Mouse (Mus musculus) monocyte, adult 5-6 weeks (primary cell): Measurements from ENCODE around the gene Galp. TPM values are rescaled to one million over a fixed set of nuclear protein-coding genes. Genes with fewer than 3 reads are reported as not detected.

Experiments used
- ATAC-seq: fragments of 153-309, 156-312 bp; replicated peaks from 2 replicates; pipeline ENCODE4 v1.8.0; 2017; ENCODE audit warnings: mild to moderate bottlenecking; ENCODE audit not compliant: low TSS enrichment, insufficient number of reproducible peaks, severe bottlenecking, poor library complexity, low FRiP score
- total RNA-seq: library from RNA; stranded (forward); fragments of 200-1000, 200-491, 200-594 nt; gene quantifications from 3 replicates; pipeline ENCODE4 v1.2.3, GENCODE M21; 2017

Gene Galp
- total RNA-seq = not detected in 3 replicates

DNA sequence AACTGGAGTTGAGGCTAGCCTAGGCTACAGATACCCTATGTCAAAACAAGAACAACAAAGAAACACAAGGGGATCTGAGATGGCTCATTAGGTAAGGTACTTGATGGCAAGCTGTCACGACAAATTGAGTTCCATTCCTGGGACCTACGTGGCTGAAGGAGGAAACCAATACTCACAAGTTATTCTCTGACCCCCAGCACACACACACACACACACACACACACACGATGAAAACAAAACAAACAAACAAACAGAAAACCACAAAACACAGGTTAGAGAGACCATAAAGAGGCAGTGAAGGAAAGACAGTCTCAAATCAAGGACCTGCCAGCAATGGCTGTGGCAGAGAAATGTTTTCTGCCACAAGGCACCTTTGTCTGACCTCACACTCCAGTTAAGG lies at the start of gene Galp:
TSS of gene Galp (plus strand) at position 301 of the 400 bp plus-strand sequence.
- ATAC-seq = no peak

DNA sequence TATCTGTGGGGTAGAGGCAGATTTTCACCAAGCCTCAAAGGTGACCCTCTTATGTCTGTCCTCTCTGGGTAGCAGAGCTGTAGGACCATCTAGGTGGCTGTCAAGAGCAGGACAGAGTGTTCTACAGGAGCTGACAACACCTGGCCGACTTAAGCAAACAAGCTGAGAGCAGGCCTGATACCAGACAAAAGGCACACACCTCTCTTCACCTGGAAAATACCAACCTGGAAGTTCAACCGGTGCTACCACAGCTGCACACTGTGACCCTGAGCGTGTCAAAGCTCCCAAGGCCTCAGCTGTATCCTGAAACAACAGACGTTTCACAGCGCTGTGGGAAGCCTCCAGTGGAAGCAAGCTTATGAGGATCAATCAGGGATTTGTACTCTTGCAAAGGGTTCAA lies 49.2 kb upstream of the Galp start:
- ATAC-seq = no peak

DNA sequence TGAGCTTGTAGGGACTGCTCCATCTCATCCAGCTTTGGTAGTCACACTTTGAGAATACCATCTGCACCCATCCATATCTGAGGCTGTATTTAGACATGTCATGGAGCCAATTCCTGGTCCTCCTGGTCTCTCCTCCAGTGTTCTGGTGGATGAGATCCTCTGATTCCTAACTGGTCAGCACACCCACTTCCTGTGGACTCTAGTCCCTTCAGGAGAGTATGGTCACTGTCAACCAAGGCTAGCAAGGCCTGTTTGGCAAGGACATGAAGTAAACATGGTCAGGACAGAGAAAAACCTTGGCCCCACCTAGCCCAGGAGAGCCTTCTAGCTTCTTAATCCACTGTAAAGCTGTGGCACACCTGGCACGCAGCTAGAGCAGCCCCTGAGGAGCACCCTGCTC lies 45.6 kb upstream of the Galp start:
- ATAC-seq = no peak

DNA sequence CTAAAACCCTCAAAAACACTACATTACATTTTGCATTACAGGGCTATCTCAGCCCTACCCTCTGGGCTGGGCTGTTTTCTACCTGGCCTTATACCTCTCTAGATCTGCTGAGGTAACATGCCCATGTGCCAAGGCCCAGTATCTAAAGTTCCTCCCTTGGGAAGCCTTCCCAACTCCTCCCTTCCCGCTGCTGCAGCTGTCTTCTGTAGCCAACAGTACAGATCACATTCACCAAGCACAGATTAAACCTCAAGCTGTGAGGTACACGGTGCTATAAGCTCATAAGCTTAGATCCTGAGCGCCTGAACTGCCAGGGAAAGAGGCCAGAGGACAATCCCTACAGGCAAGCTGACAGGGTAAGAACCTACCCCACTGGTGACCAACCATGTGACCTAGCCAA lies 44.9 kb upstream of the Galp start:
- no peak for ATAC-seq

DNA sequence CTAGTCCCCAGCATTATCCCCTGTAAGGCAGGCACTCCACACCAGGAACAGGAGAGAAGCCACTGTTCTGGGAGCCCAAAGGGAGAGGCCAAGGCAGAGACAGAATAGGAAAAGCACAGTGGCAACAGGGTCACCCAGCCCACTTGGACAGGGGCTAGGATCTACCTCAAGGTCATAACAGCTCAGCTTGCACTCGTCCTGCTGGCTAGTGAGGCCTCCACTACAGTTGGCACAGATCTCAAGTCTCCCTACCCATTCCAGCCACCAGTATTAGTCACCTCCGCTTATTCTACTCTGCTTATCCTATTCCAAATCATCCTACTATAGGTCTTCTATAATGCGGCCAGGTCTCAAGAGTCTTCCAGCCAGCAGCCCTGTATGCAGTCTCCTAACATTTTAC lies 43.8 kb upstream of the Galp start:
- ATAC-seq = no peak

DNA sequence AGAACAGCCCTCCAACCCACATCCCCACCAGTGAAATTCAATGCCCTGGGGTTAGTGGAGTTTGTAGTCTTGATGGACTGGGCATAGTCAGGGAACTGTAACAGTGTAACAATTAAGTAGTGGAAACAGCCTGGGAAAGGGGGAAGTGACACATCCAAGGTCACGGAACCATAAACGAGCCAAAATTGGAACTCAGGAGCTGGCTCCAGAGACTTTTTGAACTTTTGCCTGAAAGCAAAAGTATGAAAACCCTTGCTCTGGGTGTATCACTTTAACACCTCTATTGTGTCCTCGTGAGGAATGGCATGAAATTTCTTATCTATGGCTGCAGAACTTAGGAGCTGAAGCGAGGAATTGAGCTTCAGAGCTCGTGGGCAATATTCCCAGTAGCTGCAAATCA lies 42.7 kb upstream of the Galp start:
- ATAC-seq = no peak

DNA sequence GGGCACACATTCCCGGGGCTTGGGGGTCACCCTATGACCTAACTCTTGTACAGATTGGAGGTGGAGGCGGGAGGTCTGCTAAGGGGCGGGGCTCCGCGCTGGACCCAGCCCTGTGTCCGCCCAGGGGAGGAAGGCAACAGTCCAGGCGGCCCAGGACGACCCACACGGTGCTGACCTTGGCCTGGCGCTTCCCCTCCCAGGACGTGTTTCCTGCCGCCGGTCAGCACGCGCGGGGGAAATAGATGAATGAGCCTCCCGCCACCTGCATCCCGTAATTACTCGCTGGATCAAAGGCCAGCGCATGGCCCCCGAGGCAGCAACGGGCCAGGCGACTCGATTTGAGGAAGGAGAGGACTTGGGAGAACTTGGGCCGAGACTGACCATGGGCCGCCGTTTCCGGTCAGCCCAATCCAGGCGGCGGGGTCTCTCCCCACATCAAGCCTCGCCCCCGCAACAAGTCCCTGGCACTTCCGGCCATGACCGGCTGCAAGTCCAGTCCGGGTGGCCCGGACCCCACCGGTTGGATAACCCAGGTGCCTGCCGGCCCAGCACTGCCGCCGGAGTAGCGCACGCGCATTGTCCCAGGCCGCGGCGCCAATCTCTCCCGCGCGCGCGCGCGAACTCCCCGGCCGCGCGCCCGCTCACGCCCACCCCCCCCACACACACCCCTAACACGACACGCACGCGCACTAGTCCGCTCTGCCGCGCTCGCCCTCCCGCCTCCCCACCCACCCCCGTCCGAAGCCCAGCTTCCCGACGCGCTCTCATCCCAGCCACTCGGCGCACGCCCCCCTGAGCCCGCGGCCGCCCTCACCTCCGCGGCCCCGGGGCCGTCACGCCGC lies 41.6 kb upstream of the Galp start:
- ATAC-seq = peak; percentile 14; the same call in 1 of the 2 replicates

DNA sequence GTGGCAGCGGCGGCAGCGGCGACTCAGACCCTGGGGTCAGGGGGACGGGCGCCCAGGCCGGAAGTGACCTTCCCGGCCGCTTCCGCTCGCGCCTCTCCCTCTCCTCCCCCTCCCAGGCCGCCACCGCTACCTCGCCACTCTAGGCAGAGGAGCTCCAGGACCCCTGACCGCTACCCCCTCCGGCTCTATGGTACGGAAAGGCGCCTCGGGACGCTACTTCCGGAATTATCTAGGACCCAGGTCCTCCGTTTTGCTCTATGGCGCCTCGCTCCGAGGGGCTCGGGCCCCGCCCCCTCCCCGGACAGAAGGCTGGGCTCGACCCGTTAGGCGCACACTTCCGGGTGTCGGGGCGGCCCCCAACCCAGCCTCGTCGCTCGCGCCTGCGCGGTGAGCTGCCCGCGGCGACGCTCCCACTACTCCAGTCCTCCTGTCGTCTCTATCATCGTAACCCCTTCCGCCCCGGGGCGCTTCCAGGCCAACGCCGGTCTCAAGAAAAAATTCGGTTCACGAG lies 40.9 kb upstream of the Galp start, which contains the start of gene Zfp787:
TSS of gene Zfp787 (minus strand) at position 97 of the 511 bp plus-strand sequence.
- peak; percentile 72 for ATAC-seq

DNA sequence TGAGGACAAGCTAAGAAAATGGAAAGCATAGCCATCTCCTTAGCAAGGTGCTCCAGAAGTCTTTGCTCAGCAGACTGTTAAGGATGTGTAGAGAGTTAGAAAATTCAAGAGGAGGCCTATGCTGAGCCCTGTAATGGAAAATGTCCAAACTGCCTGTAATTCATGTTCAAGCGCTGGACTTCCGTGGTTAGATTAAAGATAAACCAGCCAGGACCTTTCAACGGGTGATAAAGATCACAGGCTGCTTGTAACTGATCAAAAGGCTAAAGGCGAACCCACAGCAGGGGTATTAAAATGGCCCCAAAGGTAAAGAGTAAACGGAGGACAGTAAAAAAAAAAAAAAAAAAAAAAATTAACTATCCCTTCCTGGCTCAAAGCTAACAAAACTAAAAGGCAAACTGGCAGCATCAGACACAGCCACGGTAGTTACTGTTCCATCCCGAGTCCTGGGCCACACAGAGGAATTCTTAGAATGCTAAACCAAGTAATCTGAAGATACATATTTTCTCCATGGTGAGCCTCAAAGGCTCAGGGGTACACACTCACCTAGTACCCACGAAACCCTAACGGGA lies 39.9 kb upstream of the Galp start:
- no peak for ATAC-seq

DNA sequence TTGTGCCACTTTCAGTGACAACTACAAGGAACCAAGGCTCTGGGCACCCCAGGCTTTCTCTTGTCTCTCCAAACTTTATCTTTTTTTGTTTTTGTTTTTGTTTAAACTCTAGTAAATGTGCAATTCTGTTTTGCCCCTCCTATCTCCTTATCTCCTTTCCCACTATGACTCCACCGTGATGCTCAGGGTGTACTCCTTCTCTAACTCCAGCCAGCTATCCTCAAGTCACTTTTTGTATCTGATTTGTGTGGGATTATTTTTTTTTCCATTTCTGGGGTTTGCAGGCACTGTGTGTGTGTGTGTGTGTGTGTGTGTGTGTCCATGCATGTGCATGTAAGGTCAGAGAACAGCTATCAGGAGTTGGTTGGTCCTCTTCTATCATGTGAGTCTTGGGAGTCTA lies 39.4 kb upstream of the Galp start:
- ATAC-seq = no peak

DNA sequence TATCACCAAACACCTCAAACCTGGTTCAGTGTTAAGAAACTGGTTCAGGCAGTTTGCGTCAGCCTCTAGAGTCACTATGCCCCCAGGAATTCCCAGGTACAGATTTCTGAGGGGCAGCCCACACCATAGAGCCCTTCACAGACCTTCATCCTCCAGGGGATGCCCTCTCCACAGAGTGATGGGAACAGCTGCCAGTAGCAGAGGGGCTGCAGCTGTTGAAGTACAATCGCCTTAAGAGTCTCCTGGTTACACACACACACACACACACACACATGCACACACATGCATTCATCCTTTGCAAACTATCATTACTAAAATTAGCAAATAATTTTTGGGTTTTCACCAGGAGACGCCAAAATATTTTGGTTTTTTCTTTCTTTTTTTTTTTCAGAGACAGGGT lies 37.3 kb upstream of the Galp start:
- ATAC-seq = no peak

DNA sequence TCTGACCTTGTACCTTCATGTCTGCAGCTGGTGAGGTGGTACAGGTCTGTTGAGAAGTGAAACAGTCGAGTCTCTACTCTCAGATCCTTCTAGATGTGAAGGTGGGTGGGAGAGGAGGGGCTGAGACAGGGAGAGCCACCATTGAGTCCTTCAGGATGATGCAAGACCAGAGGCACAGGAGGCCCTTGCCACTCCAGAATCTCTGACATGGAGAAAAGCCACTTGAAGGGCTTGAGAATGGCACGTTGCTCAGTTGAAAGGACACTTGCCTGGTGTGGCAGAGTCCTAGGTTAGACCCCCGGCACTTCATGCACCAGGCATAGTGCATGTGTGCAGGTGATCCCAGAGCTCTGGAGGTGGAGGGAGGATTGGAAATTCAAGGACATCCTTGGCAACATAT lies 35.3 kb upstream of the Galp start:
- no peak for ATAC-seq

DNA sequence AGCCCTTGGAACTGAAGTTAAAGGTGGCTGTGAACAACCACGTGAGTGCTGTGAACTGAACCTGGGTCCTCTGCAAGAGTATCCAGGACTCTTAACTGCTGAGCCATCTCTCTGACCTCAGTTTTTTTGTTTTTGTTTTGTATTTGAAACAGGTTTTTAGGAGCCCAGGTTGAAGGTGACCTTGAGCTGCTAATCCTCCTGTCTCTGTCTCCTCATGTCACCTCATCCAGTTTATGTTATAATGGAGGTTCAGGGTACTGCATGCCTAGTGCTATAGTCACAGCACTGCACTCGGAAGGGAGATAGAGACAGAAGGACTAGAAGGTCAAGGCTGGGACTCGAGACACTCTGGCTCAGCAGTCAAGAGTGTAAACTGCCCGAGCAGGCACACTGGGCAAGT lies 34.7 kb upstream of the Galp start:
- ATAC-seq = no peak

DNA sequence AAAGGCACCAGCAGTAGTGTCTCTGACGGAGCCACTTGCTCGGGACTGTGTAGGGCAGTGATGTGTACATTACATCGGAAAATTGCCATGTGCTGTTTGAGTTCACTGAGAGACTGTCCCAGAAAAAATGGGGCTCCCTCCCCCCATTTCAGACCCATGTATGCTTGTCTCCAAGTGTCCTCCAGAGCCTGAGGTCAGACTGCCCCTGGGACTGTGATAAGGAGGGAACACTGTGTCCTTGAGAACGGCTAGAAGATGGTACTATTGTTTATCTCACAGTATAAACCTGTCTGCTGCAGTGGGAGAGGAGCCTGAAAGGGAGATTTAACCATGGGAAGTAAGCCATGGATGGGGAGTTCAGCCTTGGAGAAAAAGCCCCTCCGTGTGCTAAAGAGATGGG lies 32.2 kb upstream of the Galp start:
- no peak for ATAC-seq

DNA sequence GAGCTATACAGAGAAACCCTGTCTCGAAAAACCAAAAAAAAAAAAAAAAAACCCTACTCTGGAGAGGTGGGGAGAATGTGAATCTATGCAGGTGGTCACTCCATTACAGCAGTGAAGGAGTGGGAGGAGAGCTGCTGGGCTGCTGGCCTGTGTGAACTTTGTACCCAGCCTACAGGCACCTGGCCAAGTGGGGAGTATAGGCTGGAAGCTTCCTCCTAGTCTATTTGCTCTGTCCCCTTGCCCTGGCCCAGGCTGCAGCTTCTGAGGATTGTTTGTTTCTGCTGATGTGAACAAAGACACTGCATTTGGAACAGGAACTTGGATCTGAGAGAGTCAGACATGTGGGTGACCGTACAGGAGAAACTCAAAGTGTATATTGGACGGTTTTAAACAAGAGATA lies 27.5 kb upstream of the Galp start:
- ATAC-seq = no peak

DNA sequence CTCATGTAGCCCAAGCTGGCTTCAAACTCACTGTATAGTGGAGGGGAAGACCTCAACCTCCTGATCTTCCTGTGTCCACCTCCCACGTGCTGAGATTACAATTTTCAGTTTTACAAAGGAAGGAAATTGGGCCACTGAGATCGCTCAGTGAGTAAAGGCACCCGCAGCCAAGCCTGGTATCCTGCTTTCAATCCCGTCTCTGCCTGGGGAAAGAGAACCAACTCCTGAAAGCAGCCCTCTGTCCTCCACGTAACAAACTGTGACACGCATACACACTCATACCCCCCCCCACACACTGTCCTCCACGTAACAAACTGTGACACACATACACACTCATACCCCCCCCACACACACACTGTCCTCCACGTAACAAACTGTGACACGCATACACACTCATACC lies 26.5 kb upstream of the Galp start:
- ATAC-seq = no peak

DNA sequence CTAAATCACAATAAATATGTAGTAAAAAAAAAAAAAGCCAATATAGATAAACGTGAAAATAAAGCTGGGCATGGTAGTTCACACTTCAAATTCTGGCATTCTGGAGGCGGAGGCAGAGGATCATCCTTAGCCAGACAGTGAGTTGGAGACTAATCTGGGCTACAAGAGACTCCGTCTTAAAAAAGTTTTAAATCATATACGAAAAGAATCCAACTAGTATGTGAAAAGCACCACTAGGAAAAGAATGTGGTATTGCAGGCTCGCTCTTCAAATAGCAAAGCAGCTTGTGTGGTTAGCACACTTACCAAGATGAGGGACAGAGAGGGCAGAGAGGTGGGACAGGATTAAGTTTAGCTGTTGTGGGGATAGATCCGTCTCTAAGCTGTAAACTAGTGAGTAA lies 26.0 kb upstream of the Galp start:
- ATAC-seq = no peak

DNA sequence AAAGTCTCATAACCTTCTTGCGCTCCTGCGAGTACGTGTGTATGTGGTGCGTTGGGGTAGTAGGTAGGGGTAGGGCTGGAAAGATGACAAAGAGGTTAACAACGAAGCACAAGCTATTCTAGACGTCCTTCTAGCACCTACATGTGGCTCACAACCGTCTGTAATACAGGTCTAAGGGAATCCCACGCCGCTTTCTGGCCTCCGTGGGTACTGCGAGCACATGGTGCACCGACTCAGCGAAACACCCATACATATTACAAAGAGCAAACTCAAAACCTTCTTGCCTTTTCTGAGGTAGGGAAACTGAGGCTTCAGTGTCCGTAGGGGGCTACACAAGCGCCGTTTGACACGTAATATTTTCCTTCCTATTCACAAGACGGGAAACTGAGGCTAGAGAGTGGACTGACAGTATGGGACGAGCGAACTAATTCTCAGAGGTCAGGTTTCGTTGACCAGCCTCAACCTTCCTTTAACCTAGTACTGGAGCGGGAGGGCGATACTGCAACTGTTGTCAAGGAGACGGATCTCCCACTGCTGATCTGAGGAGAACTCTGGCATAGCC lies 25.4 kb upstream of the Galp start:
- peak; percentile 53 for ATAC-seq

DNA sequence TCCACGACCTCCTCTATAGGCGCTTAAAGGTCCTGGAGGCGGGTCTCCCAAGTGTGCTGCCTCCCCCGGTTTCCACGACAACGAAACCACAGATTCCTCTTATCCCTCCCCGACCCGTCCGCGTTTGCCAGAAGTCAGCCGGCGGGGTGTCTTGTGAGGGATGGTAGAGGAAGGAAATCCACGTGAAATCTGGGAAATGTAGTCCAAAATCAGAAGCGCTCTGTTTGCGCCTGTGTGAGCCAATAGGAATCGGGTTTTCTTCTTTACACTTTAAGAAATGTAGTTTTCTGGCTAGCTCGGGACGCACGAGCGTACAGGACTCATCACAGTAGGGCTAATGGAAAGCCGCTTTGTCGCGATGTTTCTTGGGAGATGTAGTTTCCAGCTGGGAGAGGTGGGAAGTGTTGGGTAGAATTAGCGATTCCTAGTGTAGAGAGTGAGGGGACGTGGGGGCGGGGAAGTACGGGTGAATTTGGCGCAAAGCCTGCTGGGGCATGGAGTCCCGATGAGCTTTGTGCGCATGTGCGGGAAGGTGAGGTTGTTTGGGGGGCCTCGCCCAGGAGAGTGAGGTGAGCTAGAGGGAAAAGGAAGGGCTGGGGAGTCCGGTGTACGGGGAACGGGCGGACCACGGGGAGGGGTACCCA lies 24.8 kb upstream of the Galp start, which contains the start of gene Zfp444:
TSS of gene Zfp444 (plus strand) at position 221 of the 644 bp plus-strand sequence.
- peak; percentile 81 for ATAC-seq
